Mouse (Mus musculus) urinary bladder, postnatal 36 days (tissue): ENCODE data around the gene Ube2l3.
"Not testable (repeated sequence)": the region's sequence is repeated elsewhere in the genome, so short reads cannot be mapped to it uniquely, and the experiment has no call there.

Experiments
- DNase-seq, 2 experiments: peaks; one replicate each; pipeline ENCODE4 v3.0.0; 2022; ENCODE audit warnings: low spot score in 2 of 2, mixed read lengths in 1 of 2

Ube2l3 gene

GRCm38 (mm10) chr16:17202549-17202948 lies at the start of gene Ube2l3:
TSS of gene Ube2l3 (minus strand) at chr16:17202649.
- DNase-seq: no peak

- DNase-seq: peak; percentile 67 to 82
Observed at GRCm38 (mm10) chr16:17251539-17251938, 49.1 kb upstream of the Ube2l3 start.

GRCm38 (mm10) chr16:17249135-17249534 lies 46.7 kb upstream of the Ube2l3 start:
- no peak for DNase-seq

- no peak for DNase-seq
Observed at GRCm38 (mm10) chr16:17247727-17248126, 45.3 kb upstream of the Ube2l3 start.

- no peak for DNase-seq
Observed at GRCm38 (mm10) chr16:17244996-17245395, 42.5 kb upstream of the Ube2l3 start.

GRCm38 (mm10) chr16:17243731-17244130 lies 41.3 kb upstream of the Ube2l3 start:
- DNase-seq: no peak

GRCm38 (mm10) chr16:17239409-17239808 lies 37.0 kb upstream of the Ube2l3 start:
- no peak for DNase-seq

- no peak for DNase-seq
Observed at GRCm38 (mm10) chr16:17237634-17238033, 35.2 kb upstream of the Ube2l3 start.

GRCm38 (mm10) chr16:17234916-17235665 lies 32.6 kb upstream of the Ube2l3 start:
- peak in 1 of 2 experiments; percentile 59 for DNase-seq

GRCm38 (mm10) chr16:17234499-17234895 lies 32.0 kb upstream of the Ube2l3 start:
- no peak for DNase-seq

GRCm38 (mm10) chr16:17233702-17234498 lies 31.5 kb upstream of the Ube2l3 start:
- peak in 1 of 2 experiments; percentile 22 for DNase-seq

- peak; percentile 93 to 95 for DNase-seq
Observed at GRCm38 (mm10) chr16:17232794-17233701, 30.6 kb upstream of the Ube2l3 start, which contains the start of gene Hic2. TSS of gene Hic2 (plus strand) at chr16:17233572.

GRCm38 (mm10) chr16:17231523-17231922 lies 29.1 kb upstream of the Ube2l3 start:
- not testable (repeated sequence) for DNase-seq

GRCm38 (mm10) chr16:17226496-17226895 lies 24.0 kb upstream of the Ube2l3 start:
- no peak for DNase-seq

GRCm38 (mm10) chr16:17225584-17225983 lies 23.1 kb upstream of the Ube2l3 start:
- peak; percentile 66 to 68 for DNase-seq

- DNase-seq: peak; percentile 95 to 98
Observed at GRCm38 (mm10) chr16:17222197-17222596, 19.7 kb upstream of the Ube2l3 start.

GRCm38 (mm10) chr16:17220127-17220733 lies 17.8 kb upstream of the Ube2l3 start:
- DNase-seq: no peak

- DNase-seq: no peak
Observed at GRCm38 (mm10) chr16:17216934-17217633, 14.6 kb upstream of the Ube2l3 start.

- DNase-seq: peak; percentile 89 to 92
Observed at GRCm38 (mm10) chr16:17209981-17210838, 7.8 kb upstream of the Ube2l3 start.
